Mouse (Mus musculus): ENCODE data around the gene Kcnj10.

DNA sequence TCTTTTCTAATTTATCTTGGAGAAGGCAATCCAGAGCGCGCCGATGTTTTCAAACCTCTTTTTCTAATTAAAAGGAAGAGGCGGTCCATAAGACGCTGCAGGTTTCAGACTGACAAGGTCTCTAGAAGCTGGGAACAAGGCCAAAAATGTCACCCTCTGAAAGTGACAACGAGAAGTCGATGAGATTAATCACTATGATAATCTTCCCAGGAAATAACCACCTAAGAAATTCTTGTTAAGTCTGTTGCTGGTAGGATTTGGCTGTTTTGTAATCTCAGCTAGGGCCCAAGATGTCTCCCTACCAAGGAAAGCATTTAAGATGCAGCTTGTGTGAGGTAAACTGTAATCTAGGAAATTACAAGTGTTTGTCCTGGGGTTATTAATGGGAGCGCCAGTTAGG lies 52.7 kb downstream of the Kcnj10 start:
- TF ChIP-seq TCF3 (IDR thresholded peaks at IDR 0.05; ENCODE audit: insufficient read length, low read depth) (no peak), MYOG (IDR thresholded peaks at IDR 0.05; ENCODE audit: control insufficient read depth in 1 of 3, insufficient read depth in 1 of 3, insufficient read length in 2 of 3, low read depth in 2 of 3) (no peak), POLR2A (IDR thresholded peaks at IDR 0.05; ENCODE audit: insufficient read length, low read depth) (no peak), MAX (IDR thresholded peaks at IDR 0.05; ENCODE audit: low read depth) (no peak), TCF12 (IDR thresholded peaks at IDR 0.05; ENCODE audit: insufficient read depth, poor library complexity, severe bottlenecking) (no peak), POLR2AphosphoS2 (IDR thresholded peaks at IDR 0.05; ENCODE audit: insufficient read length, low read depth) (no peak), MYOD1 (IDR thresholded peaks at IDR 0.05; ENCODE audit: control insufficient read depth in 1 of 3, insufficient read length in 2 of 3, low read depth in 2 of 3) (no peak), USF1 (IDR thresholded peaks at IDR 0.05; ENCODE audit: low read depth) (no peak)

Measured in myocyte (in vitro differentiated cells).